Mouse (Mus musculus) lung, postnatal 0 days (tissue): Measurements from ENCODE around the gene Mycl.

Source experiments
- CTCF ChIP-seq: IDR thresholded peaks from 2 replicates; pipeline ENCODE4 v1.5.1; 2016; ENCODE audit warnings: antibody characterized with exemption, mild to moderate bottlenecking
- EP300 ChIP-seq: IDR thresholded peaks from 2 replicates; pipeline ENCODE4 v1.6.1; 2016; ENCODE audit warnings: antibody characterized with exemption, mild to moderate bottlenecking, control low read depth

DNA sequence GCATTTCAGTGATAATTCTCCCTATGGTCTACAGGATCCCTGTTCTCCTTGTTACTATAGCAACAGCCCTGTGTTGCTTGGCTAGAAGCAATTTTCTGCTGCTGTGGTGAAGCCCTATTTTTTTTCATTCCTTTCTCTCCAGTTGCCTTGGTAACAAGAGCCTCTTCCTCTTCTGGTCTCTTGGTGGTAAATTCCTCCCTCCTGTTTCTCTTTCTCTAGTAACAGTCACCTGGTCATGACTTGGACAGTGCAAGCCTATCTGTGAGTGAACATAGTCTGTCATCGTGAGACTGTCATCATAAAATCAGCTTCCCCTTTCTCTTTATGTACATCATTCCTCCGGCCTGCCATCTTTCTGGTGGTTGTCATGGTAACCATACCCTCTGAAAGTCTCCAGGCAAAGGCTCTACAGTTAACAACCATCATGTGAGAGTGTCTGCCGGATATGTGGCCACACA is 18.5 kb downstream of the Mycl start:
- TF ChIP-seq EP300 (no peak), CTCF (no peak)
